Mouse (Mus musculus) kidney, adult 2 months (tissue): ENCODE data around the gene Dhx58. TPM values are rescaled to one million over a fixed set of nuclear protein-coding genes. Genes with fewer than 3 reads are reported as not detected.

ENCODE experiments used
- DNase-seq: peaks from one replicate; pipeline ENCODE4 v3.0.0; 2021
- H3K27ac ChIP-seq: fragments of 200-500 bp; 2 replicates; pipeline ENCODE4 v1.5.1; 2012; ENCODE audit warnings: low read depth, low read length, control low read depth, inconsistent platforms; ENCODE audit not compliant: insufficient read depth
- H3K27me3 ChIP-seq: fragments of 200-500 bp; replicated peaks from 2 replicates; pipeline ENCODE4 v1.6.1; 2012; ENCODE audit warnings: mild to moderate bottlenecking, moderate library complexity, low read length, inconsistent platforms; ENCODE audit not compliant: control insufficient read depth, insufficient read depth
- H3K36me3 ChIP-seq: fragments of 200-500 bp; 2 replicates; pipeline ENCODE4 v1.6.1; 2012; ENCODE audit warnings: mild to moderate bottlenecking, moderate library complexity, low read length, inconsistent platforms; ENCODE audit not compliant: control insufficient read depth, insufficient read depth
- H3K4me1 ChIP-seq: fragments of 200-500 bp; 2 replicates; pipeline ENCODE4 v1.6.1; 2011; ENCODE audit warnings: low read length; ENCODE audit not compliant: control insufficient read depth, insufficient read depth
- H3K4me3 ChIP-seq: fragments of 200-500 bp; 2 replicates; pipeline ENCODE4 v1.5.1; 2011; ENCODE audit warnings: mild to moderate bottlenecking, low read depth, low read length, control low read depth; ENCODE audit not compliant: insufficient read depth
- CTCF ChIP-seq: fragments of 200-500 bp; conservative IDR thresholded peaks from 2 replicates; pipeline ENCODE4 v1.5.1; 2011; ENCODE audit warnings: low read depth, mild to moderate bottlenecking, control low read depth, low read length, moderate library complexity, mixed read lengths; ENCODE audit not compliant: insufficient read depth, insufficient read length
- POLR2A ChIP-seq: fragments of 200-500 bp; IDR thresholded peaks from one replicate; pipeline ENCODE4 v1.6.1; 2011; ENCODE audit warnings: low read depth, low read length, control low read depth
- WGBS: fragments of 180-500 bp; shearing (Covaris S2); methylation state at CpG from one replicate; pipeline ENCODE4 v1.1.7; 2018; 5-methylcytosine and 5-hydroxymethylcytosine counted together
- polyA plus RNA-seq: library from polyadenylated mRNA; depleted of rRNA; stranded (reverse); fragments of >200 nt; gene quantifications from 2 replicates; pipeline ENCODE4 v1.2.3, GENCODE M21; 2012

Dhx58 gene
- polyA plus RNA-seq, 1 experiment, result 6.2 TPM

GRCm38 (mm10) chr11:100690389-100690788 lies 13.7 kb downstream of the Dhx58 start:
- 0 out of 2 replicates have a peak overlapping the region, but pooled peaks have one; percentile 6 for H3K4me3 ChIP-seq
- TF ChIP-seq POLR2A, result no peak
- TF ChIP-seq CTCF, result no peak
- 84% methylated on average over 7 of the region's 7 CpGs for WGBS
- DNase-seq, result no peak
- H3K36me3 ChIP-seq, result no peaks in the 10 kb centered on the region
- H3K4me1 ChIP-seq, result 0 out of 2 replicates have a peak, but pooled peaks cover 3% of the 10 kb centered on the region
- H3K27ac ChIP-seq, result no peak overlapping the region
- H3K27me3 ChIP-seq, result no peaks in the 10 kb centered on the region

DNA sequence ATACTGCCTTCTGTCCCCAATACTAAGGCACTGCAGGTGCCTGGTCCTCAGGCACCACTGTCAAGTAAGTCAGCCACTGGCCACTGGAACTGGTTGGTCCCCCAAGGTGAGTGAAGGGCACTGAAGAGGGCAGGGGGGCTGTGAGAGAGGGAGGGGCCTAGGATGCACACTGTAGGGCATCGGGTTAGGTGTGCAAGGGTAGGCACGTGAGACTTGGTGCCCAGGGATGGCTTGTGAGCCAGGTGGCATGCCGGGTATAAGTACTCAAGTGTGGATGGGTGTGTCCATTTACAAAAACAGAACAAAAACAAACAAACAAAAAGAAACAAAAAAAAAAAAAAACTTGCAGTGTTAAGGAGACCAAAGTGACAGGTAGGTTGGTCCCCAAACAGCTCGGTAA lies 15.6 kb downstream of the Dhx58 start:
- Histone ChIP-seq H3K4me1 (0 out of 2 replicates have a peak, but pooled peaks cover 3% of the 10 kb centered on the region), H3K27me3 (no peaks in the 10 kb centered on the region), H3K4me3 (no peak overlapping the region), H3K27ac (no peak overlapping the region), H3K36me3 (no peaks in the 10 kb centered on the region)
- no peak for DNase-seq
- no peak for TF ChIP-seq CTCF
- no peak for TF ChIP-seq POLR2A
- 74% methylated on average over 4 of the region's 4 CpGs for WGBS

DNA sequence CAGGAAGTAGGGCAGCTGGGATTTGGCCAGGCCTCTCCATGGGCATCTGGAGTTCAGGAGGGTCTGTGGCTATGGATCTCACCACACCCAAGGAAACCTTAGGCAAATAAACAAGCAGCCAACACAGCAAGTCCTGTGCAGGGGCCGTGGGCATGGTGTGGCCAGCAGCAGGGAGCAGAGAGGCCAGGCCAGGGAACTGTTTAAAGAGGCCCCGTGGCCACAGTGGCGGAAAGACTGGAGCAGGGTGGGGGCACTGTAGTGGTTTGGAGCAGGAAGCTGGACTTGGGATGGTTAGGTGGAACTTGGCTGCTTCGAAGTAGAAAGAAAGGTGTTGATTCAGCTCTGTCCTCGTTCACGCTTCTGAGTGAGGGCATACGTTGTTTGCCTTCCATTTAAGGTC lies 16.8 kb downstream of the Dhx58 start:
- Histone ChIP-seq H3K4me3 (no peak overlapping the region), H3K36me3 (no peaks in the 10 kb centered on the region), H3K27me3 (no peaks in the 10 kb centered on the region), H3K27ac (no peak overlapping the region), H3K4me1 (0 out of 2 replicates have a peak, but pooled peaks cover 3% of the 10 kb centered on the region)
- TF ChIP-seq POLR2A (no peak), CTCF (no peak)
- no peak for DNase-seq
- 91% methylated on average over 7 of the region's 7 CpGs for WGBS

DNA sequence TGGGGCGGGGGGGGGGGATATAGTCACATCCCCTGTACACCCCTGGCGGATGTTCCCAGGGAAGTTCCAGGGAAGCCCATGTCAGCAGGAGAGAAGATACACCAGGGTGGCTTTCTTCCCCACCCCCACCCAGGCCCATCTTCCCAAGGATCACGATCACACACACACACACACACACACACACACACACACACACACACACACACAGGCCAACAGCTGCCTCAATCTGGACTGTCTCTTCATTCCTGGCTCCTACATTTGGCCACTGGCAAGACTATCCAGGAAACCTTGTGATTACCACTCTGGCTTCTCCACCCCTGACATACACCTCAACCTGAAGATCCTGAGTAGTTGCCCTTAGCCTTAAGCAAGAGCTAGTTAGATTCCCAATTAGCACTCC lies 18.7 kb downstream of the Dhx58 start:
- Histone ChIP-seq H3K27me3 (no peaks in the 10 kb centered on the region), H3K4me3 (no peak overlapping the region), H3K27ac (no peak overlapping the region), H3K36me3 (no peaks in the 10 kb centered on the region), H3K4me1 (no peaks in the 10 kb centered on the region)
- 83% methylated on average over 3 of the region's 3 CpGs for WGBS
- no peak for TF ChIP-seq POLR2A
- no peak for TF ChIP-seq CTCF
- no peak for DNase-seq

GRCm38 (mm10) chr11:100684084-100684483 lies 20.0 kb downstream of the Dhx58 start:
- no peak for TF ChIP-seq POLR2A
- TF ChIP-seq CTCF, result no peak
- Histone ChIP-seq H3K4me1 (no peaks in the 10 kb centered on the region), H3K36me3 (no peaks in the 10 kb centered on the region), H3K4me3 (no peak overlapping the region), H3K27me3 (no peaks in the 10 kb centered on the region), H3K27ac (no peak overlapping the region)
- DNase-seq, result no peak
- 56% methylated on average over 2 of the region's 2 CpGs for WGBS

DNA sequence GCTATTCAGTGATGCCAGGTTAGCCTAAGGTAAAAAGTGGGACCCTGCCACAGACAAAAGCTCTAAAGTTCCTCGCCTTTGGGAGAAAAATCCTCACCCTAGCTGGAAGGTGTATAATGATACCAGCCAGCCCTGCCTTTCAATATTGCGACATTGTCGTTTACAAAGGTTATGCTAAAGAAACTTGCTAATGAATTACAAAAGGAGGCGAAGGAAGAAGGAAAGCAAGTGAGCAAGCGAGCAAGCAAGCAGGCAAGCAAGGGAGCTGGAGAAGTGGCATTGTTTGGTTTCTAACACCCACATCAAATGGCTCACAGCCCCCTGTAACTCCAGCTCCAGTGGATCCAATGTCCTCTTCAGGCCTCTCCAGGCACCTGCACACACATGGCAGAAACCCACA lies 21.5 kb downstream of the Dhx58 start:
- 89% methylated on average over 5 of the region's 5 CpGs for WGBS
- DNase-seq, result no peak
- no peaks in the 10 kb centered on the region for H3K36me3 ChIP-seq
- no peak overlapping the region for H3K27ac ChIP-seq
- no peak overlapping the region for H3K4me3 ChIP-seq
- no peaks in the 10 kb centered on the region for H3K4me1 ChIP-seq
- no peak for TF ChIP-seq POLR2A
- TF ChIP-seq CTCF, result no peak
- no peaks in the 10 kb centered on the region for H3K27me3 ChIP-seq

GRCm38 (mm10) chr11:100681826-100682225 lies 22.2 kb downstream of the Dhx58 start:
- Histone ChIP-seq H3K27ac (no peak overlapping the region), H3K4me1 (no peaks in the 10 kb centered on the region), H3K27me3 (no peaks in the 10 kb centered on the region), H3K36me3 (no peaks in the 10 kb centered on the region), H3K4me3 (no peak overlapping the region)
- WGBS, result 78% methylated on average over 5 of the region's 5 CpGs
- no peak for DNase-seq
- TF ChIP-seq POLR2A (no peak), CTCF (no peak)

DNA sequence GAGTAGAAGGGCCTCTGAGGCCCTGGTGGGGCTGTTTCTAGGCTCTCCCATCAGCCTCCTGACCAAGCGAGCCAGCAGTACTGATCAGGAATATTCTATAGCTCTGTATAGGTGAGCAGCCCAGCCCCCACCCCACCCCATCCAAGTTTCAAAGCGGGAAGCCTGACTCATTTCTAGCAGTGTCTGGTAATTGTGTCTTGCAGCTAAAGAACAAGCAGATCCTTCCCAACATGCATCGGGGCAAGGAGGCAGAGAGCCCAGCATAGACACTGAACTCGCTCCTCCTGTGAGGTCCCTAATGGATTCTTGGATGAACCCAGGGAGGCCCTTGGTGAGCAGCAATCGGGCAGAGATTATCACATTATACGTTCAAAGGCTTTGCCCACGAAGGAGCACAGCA lies 26.3 kb downstream of the Dhx58 start:
- Histone ChIP-seq H3K4me3 (no peak overlapping the region), H3K27ac (no peak overlapping the region), H3K36me3 (no peaks in the 10 kb centered on the region), H3K4me1 (no peaks in the 10 kb centered on the region), H3K27me3 (no peaks in the 10 kb centered on the region)
- no peak for DNase-seq
- WGBS, result 77% methylated on average over 7 of the region's 7 CpGs
- TF ChIP-seq CTCF (no peak), POLR2A (no peak)
